ENCODE assay signal across 18 mouse cellular contexts in genomic region chr17:26052074-26052473, GRCm38 (mm10).
"Had no signal": no experiment of that assay in that cellular context is flagged by ENCODE, and none has a peak within 500 bp of the region (broad histone marks: within the 10 kb centered on the region; RNA-seq: fewer than 3 reads in every experiment).

No protein-coding gene starts in this region.

- ATAC-seq: intestine, postnatal 0 days; lung, postnatal 0 days; midbrain, embryonic 13.5 days; midbrain, embryonic 16.5 days had no signal

- H3K27ac ChIP-seq: left cerebral cortex, adult 2 months; liver, embryonic 13.5 days; macrophage; midbrain, embryonic 10.5 days; midbrain, embryonic 13.5 days; neural tube, embryonic 13.5 days; stomach, embryonic 15.5 days had no signal

- H3K4me3 ChIP-seq: left cerebral cortex, adult 2 months; liver, embryonic 13.5 days; megakaryocyte, embryonic 14.5 days; midbrain, embryonic 10.5 days; midbrain, embryonic 13.5 days; myocyte; neural tube, embryonic 13.5 days; stomach, embryonic 15.5 days had no signal

- H3K9me3 ChIP-seq: liver, embryonic 13.5 days; megakaryocyte, embryonic 14.5 days; midbrain, embryonic 10.5 days; neural tube, embryonic 13.5 days; stomach, embryonic 15.5 days had no signal

- H3K27me3 ChIP-seq: midbrain, embryonic 13.5 days; neural tube, embryonic 13.5 days; stomach, embryonic 15.5 days had no signal

- H3K36me3 ChIP-seq: liver, embryonic 13.5 days had no signal

- H3K9ac ChIP-seq: liver, embryonic 13.5 days; lung, embryonic 14.5 days; midbrain, embryonic 13.5 days; neural tube, embryonic 13.5 days; stomach, embryonic 15.5 days had no signal

- DNase-seq: layer of hippocampus, postnatal 36 days; liver, embryonic 13.5 days; lung, embryonic 14.5 days; retina, postnatal 1 day; right cerebral cortex, postnatal 25 days; spleen, adult 18-20 months; thymus, postnatal 25 days had no signal

- H3K4me1 ChIP-seq: megakaryocyte, embryonic 14.5 days; stomach, embryonic 15.5 days had no signal

- H3K4me2 ChIP-seq: liver, embryonic 13.5 days; lung, embryonic 14.5 days; midbrain, embryonic 13.5 days; neural tube, embryonic 13.5 days; stomach, embryonic 15.5 days had no signal
